Mouse (Mus musculus) adrenal gland, postnatal 10 days (tissue): ENCODE measurements around the gene Mcm3. TPM values are rescaled to one million over a fixed set of nuclear protein-coding genes. Genes with fewer than 3 reads are reported as not detected.

Source experiments
- DNase-seq: peaks from one replicate; pipeline ENCODE4 v3.0.0; 2021; ENCODE audit warnings: mixed read lengths
- long read RNA-seq, 2 experiments: library from polyadenylated mRNA; stranded (forward); transcript quantifications; one replicate each; pipeline ENCODE4 v2.0.0; 2021
- total RNA-seq, 2 experiments: library from RNA; stranded (reverse); gene quantifications; 2 replicates each; pipeline ENCODE4 v1.2.3; 2021

The Mcm3 gene
- 10 to 100 TPM; 40.3 to 54.6 TPM for total RNA-seq
- long read RNA-seq, experiment 1, transcript Mcm3-201 (17 exons, 3,031 nt): major isoform, 59 of 78 reads
- long read RNA-seq, experiment 1, transcript Mcm3-203 (1 exons, 716 nt): minor isoform, 12 of 78 reads
- long read RNA-seq, experiment 1, partial matches to known transcripts: 5 of 78 reads
- long read RNA-seq, experiment 1, other reads (novel, unspliced or antisense): 2 of 78 reads
- long read RNA-seq, experiment 2, transcript Mcm3-201 (17 exons, 3,031 nt): major isoform, 26 of 31 reads
- long read RNA-seq, experiment 2, partial matches to known transcripts: 2 of 31 reads
- long read RNA-seq, experiment 2, other reads (novel, unspliced or antisense): 0 of 31 reads

DNA sequence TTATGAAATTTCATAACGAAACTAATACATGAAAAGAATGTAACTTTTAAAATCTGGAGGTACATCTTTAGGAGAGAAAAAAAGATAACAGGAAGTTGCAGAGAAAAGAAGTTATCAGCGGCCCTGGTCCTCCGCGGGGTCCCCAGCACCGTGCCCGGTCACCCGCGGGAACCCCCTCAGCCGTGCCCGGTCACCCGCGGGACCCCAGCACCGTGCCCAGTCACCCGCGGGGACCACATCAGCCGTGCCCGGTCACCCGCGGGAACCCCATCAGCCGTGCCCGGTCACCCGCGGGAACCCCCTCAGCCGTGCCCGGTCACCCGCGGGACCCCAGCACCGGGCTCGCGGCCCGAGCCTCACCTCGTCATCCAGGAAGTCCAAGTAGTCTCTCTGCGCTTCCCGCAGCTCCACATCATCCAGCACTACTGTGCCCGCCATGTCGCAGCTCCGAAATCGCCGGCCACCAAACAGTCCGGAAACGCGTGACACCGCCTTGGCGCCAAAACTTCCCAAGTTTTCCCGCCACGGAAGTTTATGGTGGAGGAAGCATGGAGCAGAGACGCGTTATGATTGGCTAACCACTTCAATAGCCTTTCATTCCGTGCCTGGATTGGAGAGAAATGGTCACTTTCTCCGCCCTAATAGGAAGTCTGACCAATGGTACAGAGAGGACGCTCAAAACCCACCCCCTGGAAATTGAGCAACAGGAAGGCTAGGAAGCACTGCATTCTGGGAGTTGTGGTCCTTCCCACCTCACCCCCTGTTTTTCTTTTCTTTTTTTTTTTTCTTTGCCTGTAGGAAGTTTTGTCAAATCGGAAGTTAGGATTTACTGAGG is at the start of gene Mcm3:
Mcm3 (minus strand) TSS at position 542 of the 835 bp plus-strand sequence.
- peak; percentile 92 for DNase-seq

DNA sequence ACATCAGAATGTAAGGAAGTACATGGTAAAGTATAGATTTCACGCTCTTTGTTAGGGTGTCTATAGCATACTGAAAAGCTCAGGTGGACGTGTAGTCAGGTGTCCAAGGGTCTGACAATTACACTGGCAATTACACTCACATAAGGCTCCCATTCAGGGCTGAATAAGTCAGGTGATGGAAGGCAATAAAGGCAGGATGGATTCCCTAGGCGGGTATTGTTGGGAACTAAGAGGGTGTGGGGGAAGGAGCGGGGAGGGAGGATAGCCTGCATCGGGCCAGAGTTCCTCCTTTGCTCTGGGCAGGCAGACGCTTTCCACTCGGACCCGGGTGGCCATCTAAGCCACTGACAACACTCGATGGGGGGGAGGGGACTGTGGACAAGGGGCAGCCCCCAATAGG is 47.9 kb upstream of the Mcm3 start:
- DNase-seq: no peak

DNA sequence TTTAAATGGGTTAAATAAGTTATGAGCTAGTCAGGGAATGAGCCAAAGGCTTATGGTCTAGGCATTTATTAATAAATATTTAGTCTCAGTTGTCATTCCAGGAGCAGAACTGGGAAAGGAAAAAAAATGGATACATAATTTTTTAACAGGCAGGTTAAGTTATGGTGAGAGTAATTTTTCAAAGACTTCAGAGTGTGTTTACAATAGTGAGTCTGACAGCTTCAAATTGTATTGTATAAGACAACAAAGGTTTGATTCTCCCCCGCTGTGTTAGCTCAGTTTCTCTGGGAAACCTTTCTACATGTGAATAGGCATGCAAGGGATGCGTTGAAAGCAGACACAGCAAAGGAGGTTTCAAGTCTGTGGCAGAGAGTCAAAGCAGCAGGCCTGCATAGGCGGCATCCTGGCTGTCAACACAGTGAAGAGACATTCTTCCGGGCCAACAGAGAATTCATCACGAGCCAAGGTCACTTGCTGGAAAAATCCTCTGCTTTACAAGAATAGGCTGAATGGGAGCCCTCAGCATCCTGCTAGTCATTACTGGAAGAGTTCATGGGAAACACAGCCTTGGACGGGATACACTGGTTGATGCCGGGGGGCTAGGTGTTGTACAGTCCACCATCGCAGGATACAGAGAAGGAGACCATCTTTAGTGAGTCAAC is 47.3 kb upstream of the Mcm3 start:
- peak; percentile 52 for DNase-seq

DNA sequence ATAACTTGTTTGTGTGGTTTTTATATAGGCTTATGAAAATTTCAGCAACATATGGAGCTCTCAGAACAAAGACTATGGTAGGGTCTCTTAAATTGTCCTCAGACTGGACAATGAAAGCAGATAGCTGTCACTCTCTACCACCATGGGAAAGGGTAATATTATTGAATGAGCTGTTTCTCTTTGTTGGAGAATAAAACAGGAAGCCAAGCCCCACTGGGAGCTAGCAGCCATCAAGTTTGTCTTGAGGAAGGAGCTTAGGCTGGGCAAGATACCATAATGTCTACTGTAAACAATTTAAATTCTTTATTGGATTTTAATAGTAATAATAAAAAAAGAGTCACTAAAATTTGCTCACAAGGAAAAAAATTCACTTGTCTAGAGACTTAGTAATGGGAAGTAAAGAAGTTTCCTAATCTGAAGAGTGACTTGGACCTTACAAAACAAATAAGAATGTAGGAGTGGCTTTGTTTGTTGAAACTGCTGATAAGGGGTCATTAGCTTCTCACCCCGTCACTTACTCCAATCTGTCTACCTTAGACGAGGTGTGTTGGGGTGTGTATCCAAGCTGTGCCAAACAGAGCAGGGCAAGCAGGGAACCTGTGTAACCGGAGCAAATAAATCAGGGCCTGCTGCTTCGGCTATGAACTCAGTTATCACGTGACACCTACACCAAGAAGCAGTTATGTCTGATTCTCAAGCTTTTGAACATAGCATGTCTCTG is 43.5 kb upstream of the Mcm3 start:
- DNase-seq: no peak

DNA sequence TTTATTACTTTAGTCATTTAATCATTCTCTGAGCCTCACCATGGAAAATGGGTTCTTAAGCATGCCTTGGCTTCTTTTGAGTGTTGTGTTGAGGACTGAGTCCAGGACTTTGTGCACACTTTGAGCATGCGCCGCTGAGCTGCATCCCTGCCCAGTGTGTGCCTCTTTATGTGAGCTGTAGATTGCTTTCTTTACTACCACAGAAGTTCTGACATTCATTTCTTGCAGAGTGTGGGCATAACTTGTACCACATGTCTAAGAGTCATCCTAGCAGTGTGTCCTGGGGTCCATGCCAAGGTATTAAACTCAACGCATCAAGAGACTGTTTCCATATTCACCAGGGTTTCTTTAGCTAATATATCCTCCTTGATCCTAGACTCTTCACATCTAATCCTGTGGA is 41.8 kb upstream of the Mcm3 start:
- DNase-seq: no peak

GRCm38 (mm10) chr1:20860775-20861174 is 40.7 kb upstream of the Mcm3 start:
- no peak for DNase-seq

GRCm38 (mm10) chr1:20856924-20857902 is 37.1 kb upstream of the Mcm3 start:
- DNase-seq: no peak

DNA sequence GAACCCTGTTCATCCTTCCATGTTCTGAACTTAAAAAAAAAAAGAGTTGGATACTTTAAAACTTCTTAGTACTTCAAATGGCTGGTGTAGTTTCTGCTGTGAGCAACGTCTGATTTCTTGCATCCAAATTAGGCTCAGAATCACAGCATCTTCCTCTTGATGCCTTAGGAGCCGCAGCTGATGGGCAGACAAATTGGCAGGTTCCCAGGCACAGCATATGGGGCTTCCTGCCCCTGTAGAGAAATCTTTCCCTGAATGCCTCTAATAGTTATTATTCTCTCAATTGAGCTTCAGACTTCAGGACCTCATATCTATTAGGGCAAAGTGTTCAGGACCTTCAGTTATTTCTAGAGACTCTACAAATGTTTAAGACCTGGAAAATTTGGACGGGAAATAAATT is 19.8 kb upstream of the Mcm3 start:
- DNase-seq: no peak

DNA sequence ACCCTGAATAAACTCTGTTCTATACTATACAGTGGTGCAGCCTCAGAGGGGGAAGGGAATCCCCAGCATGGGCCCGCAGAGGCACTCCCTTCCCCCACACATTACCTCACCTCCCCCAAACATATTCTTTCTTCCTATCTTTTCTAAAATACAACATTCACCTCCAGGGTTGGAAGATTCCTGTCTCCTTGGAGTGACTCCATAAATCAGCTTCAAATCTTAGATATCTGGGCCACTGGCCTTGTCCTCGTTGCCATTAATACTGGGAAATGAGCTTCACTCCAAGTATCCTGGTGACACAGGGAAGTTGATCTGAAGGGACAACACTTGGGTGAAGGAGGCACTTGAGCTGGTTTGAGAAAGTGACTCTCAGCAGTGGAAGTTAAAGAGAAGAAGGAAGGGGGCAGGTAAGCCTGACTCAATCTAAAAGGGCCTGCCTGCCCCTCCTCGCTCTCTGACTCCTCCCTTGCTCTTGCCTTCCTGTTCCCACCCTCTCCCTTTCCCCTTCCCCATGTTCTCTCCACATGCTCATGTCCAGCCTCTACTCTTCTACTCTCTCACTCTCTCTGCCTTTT is 16.5 kb upstream of the Mcm3 start:
- DNase-seq: no peak

- DNase-seq: no peak
These were observed 13.0 kb upstream of the Mcm3 start for GRCm38 (mm10) chr1:20833141-20833511.

DNA sequence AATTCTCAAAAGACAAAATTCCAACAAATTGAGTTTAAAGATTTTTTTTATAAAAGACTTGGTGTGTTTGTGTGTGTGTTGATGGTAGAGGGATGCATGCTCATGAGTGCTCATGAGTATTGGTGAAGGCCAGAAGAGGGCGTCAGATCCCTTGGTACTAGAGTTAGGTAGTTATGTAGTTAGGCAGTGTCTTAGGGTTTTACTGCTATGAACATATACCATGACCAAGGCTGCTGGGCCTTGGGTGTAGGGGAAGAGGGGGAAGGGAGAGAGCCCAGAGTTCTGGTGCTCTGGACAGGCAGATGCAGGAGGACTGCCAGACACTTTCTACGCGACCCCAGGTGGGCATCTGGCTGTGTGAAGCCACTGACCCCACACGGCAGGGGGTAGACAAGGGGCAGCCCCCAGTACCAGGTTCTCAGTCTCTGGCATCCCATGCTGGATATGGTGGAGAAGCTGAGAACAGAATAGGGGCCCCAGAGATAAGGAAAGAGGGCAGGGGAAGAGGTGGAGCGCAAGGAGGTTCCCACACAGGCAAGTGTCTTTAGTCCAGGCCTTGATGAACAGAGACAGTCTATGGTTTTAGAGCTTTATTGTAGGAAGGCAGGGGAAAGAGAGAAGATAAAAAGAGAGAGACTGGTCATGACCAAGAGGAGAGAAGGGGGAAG is 12.5 kb upstream of the Mcm3 start:
- no peak for DNase-seq

- DNase-seq: no peak
These were observed 10.4 kb upstream of the Mcm3 start for GRCm38 (mm10) chr1:20830546-20830945.

GRCm38 (mm10) chr1:20828061-20828460 is 7.9 kb upstream of the Mcm3 start:
- DNase-seq: no peak

DNA sequence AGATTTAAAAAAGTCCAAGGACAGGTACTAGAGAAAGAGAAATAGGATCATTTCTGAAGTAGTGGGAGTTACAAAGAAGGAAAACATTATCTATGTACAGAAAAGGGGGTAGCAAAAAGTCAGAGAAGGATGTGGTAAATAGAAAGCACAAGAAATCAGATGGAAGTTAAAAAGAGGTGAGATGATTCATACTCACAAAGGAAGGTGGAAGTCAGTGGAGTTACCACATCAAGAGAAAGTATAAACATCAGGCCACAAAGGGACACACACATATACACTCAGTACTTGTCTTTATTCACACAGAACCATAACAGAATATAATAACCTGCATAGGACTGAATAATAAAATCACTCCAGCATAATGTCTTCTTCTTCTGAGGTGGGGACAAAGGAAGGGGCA is 4.9 kb upstream of the Mcm3 start:
- DNase-seq: no peak

DNA sequence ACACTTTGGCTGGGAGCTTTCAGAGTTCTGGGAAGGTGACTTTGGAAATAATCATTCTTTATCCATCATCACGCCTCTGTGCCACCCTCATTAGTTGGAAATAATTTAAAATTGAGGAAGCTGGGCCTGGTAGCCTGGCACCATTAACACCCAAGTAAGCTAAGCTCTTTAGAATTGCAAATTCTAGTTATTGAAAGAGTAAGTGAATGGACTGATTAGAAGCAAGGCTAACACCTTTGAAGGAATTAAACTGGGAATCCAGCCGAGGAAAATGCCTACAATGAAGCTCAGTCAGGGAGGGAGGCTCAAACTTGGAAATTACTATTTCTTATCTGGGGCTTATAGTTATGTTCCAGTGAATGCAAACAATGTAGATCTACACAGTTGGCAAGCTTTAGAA is 3.8 kb upstream of the Mcm3 start:
- DNase-seq: no peak

DNA sequence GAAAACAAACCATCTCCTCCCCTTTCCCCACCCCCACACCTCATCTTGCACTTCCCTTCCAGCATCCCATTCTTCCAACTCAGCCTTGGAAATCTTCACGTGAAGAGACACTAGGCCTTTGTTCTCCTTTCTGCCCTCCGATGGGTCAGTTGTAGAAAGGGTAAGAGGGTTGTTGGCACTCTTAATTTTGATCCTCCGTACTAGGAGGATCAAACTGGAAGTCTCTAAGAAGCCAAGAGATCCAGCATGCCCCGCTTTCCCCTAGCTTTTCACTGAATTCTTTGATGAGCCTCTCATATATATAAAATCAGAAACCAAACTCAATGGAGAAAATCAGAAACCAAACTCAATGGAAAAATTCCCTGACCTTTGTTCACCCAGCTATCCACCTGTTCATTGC is 3.4 kb upstream of the Mcm3 start:
- DNase-seq: no peak

GRCm38 (mm10) chr1:20820959-20821358 is 847 bp upstream of the Mcm3 start:
- DNase-seq: no peak

DNA sequence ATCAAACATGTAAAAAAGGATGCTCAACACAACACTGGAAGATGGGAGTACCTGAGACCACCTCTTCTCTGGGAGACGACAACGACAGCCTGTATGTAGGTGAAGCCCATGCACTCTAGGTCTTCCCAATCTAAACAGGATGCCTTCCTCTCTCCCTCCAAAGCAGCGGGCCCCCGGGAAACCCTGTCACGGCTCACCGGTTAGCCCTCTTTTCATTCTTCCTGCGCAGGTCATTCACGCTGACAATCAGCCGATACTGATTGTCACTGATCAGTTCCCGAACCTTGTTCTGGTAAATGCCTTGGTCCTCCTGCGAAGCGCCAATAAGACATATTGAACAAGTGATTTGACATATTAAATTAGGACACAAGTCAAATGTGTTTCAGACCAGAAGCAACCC is 2.5 kb downstream of the Mcm3 start:
- DNase-seq: no peak

DNA sequence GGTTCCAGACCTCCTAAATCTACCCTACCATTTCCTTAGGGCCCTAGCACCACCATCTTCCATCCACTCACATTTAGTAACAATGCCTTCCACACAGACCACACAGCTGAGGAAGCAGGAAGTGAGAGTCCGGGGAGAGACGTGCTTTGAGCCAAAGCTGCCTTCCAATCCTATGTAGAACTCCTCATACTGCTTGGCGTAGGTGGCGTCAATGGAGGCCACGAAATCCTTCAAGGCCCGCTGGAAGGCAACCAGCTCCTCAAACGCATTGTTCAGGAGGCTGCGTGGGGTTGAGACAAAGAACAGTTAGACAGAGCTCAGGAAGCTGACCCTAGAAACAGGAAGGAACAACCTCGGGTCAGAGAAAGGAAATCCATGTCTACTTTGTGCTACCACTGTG is 2.9 kb downstream of the Mcm3 start:
- DNase-seq: no peak

DNA sequence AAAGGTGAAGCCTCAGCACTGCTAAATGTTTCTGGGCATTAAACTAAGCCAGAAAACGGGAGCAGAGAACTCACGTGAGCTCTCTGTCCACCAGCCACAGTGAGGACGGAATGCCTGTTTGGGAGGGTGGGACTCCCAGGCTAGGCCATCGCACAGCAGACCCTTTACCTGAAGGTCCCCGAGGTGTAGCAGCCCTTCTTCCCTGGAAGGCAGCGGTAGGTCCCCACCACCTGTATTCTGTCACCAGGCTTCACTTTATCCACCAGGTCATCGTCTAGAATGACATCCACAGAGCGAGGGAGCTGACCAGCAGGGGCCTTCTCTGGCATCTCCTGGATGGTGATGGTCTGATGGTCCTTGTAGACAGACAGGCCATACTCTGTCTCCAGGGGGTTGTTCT is 5.6 kb downstream of the Mcm3 start:
- DNase-seq: no peak
